ENCODE assay signal across 19 mouse cellular contexts in the genomic region with DNA sequence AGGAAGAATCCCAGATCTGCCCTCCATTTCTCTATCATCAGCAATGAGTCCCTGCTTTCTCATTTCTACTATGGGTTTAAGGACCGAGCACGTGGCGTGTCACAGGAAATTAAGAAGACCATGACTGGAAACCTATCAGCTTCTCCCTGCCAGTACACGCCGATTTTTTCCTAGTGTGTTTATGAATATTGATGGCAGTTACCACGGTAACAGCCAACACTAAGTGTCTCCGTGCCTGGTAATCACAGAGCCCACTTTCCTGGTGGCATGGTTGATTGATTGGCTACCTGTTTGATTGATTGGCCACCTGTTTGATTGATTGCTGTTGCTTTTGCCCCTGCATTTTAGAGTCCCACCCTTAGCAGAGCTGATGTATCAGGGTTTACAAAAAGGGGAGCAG. TPM values are rescaled to one million over a fixed set of nuclear protein-coding genes. Genes with fewer than 3 reads are reported as not detected.
A peak's percentile ranks its signal among the peaks of the same experiment; 100 is the strongest.
DNase-seq lines count a peak whose midpoint lies in the region; ATAC-seq and TF ChIP-seq lines count a peak whose summit lies in the region.
"Had no signal": no experiment of that assay in that cellular context is flagged by ENCODE, and none has a peak within 500 bp of the region (broad histone marks: within the 10 kb centered on the region; RNA-seq: fewer than 3 reads in every experiment).

No protein-coding gene starts in this region.

- H3K36me3 ChIP-seq in forebrain, postnatal 0 days (ENCODE audit: insufficient read depth): no peaks in the 10 kb centered on the region
- H3K36me3 ChIP-seq in forebrain, embryonic 10.5 days (replicated peaks): no peaks in the 10 kb centered on the region
- no peaks in the 10 kb centered on the region for H3K36me3 ChIP-seq in limb, embryonic 12.5 days
- H3K36me3 ChIP-seq in limb, embryonic 10.5 days: no peaks in the 10 kb centered on the region
- no peaks in the 10 kb centered on the region for H3K36me3 ChIP-seq in liver, postnatal 0 days (replicated peaks; ENCODE audit: insufficient read depth, low read length)
- H3K36me3 ChIP-seq: embryonic facial prominence, embryonic 12.5 days; forebrain, embryonic 15.5 days; heart, embryonic 12.5 days; hindbrain, embryonic 12.5 days had no signal

- no peak overlapping the region for H3K4me3 ChIP-seq in forebrain, postnatal 0 days (ENCODE audit: low read depth, low read length)
- H3K4me3 ChIP-seq in forebrain, embryonic 10.5 days: no peak overlapping the region
- no peak overlapping the region for H3K4me3 ChIP-seq in limb, embryonic 12.5 days (replicated peaks)
- H3K4me3 ChIP-seq in limb, embryonic 10.5 days: no peak overlapping the region
- no peak overlapping the region for H3K4me3 ChIP-seq in liver, postnatal 0 days (ENCODE audit: low read depth, low read length)
- H3K4me3 ChIP-seq: embryonic facial prominence, embryonic 12.5 days; forebrain, embryonic 15.5 days; gastrocnemius, adult 2 months; heart, embryonic 12.5 days; hindbrain, embryonic 12.5 days had no signal

- no peak for TF ChIP-seq POLR2A in brain, embryonic 14.5 days (IDR thresholded peaks at IDR 0.05; ENCODE audit: borderline replicate concordance, extremely low read depth, insufficient read depth, insufficient read length, poor library complexity, severe bottlenecking)

- H3K27me3 ChIP-seq in forebrain, postnatal 0 days (ENCODE audit: insufficient read depth, low read length): peaks cover 8% of the 10 kb centered on the region; the same call in 1 of the 2 replicates
- H3K27me3 ChIP-seq in forebrain, embryonic 10.5 days (ENCODE audit: poor library complexity, severe bottlenecking): peaks cover 58% of the 10 kb centered on the region
- H3K27me3 ChIP-seq in limb, embryonic 12.5 days: peaks cover 41% of the 10 kb centered on the region
- peaks cover 47% of the 10 kb centered on the region for H3K27me3 ChIP-seq in limb, embryonic 10.5 days (ENCODE audit: low read depth, poor library complexity, severe bottlenecking)
- peaks cover 5% of the 10 kb centered on the region; the same call in 1 of the 2 replicates for H3K27me3 ChIP-seq in liver, postnatal 0 days (ENCODE audit: insufficient read depth, low read length)

- 38% methylated on average over 7 of the region's 7 CpGs for WGBS in forebrain, postnatal 0 days
- 95% methylated on average over 7 of the region's 7 CpGs for whole genome bisulfite sequencing in forebrain, embryonic 10.5 days
- 76% methylated on average over 7 of the region's 7 CpGs for WGBS in limb, embryonic 12.5 days
- WGBS in limb, embryonic 10.5 days: 79% methylated on average over 7 of the region's 7 CpGs
- WGBS in liver, postnatal 0 days (ENCODE audit: insufficient replicate concordance): 63% methylated on average over 7 of the region's 7 CpGs

- H3K27ac ChIP-seq in forebrain, postnatal 0 days (ENCODE audit: low read depth, low read length): no peak overlapping the region
- no peak overlapping the region for H3K27ac ChIP-seq in forebrain, embryonic 10.5 days
- no peak overlapping the region for H3K27ac ChIP-seq in limb, embryonic 12.5 days
- no peak overlapping the region for H3K27ac ChIP-seq in limb, embryonic 10.5 days
- no peak overlapping the region for H3K27ac ChIP-seq in liver, postnatal 0 days (ENCODE audit: low read depth)
- H3K27ac ChIP-seq: embryonic facial prominence, embryonic 12.5 days; forebrain, embryonic 15.5 days; gastrocnemius, adult 2 months; hindbrain, embryonic 12.5 days had no signal

- no peak overlapping the region for H3K4me2 ChIP-seq in forebrain, postnatal 0 days (ENCODE audit: low read depth)
- H3K4me2 ChIP-seq in limb, embryonic 12.5 days: no peak overlapping the region
- H3K4me2 ChIP-seq in liver, postnatal 0 days (ENCODE audit: low read depth, low read length): no peak overlapping the region
- H3K4me2 ChIP-seq: embryonic facial prominence, embryonic 12.5 days; forebrain, embryonic 15.5 days; heart, embryonic 12.5 days; hindbrain, embryonic 12.5 days had no signal

- peak; percentile 66; the same call in 1 of the 2 replicates for ATAC-seq in forebrain, postnatal 0 days
- ATAC-seq in limb, embryonic 12.5 days (ENCODE audit: insufficient number of reproducible peaks, insufficient read depth, low FRiP score, low TSS enrichment, low read depth): no peak
- no peak for ATAC-seq in liver, postnatal 0 days
- ATAC-seq: forebrain, embryonic 15.5 days; inflammation-experienced regulatory T-cells, adult 6 months had no signal

- no peaks in the 10 kb centered on the region for H3K9me3 ChIP-seq in forebrain, postnatal 0 days (ENCODE audit: low read length)
- no peaks in the 10 kb centered on the region for H3K9me3 ChIP-seq in forebrain, embryonic 10.5 days
- H3K9me3 ChIP-seq in limb, embryonic 12.5 days: peaks cover 5% of the 10 kb centered on the region; the same call in 1 of the 2 replicates
- H3K9me3 ChIP-seq in limb, embryonic 10.5 days (replicated peaks): no peaks in the 10 kb centered on the region
- H3K9me3 ChIP-seq in liver, postnatal 0 days (ENCODE audit: low read length): no peaks in the 10 kb centered on the region
- H3K9me3 ChIP-seq: embryonic facial prominence, embryonic 12.5 days; forebrain, embryonic 15.5 days; heart, embryonic 12.5 days; hindbrain, embryonic 12.5 days had no signal

- peak; percentile 58 for DNase-seq in forebrain, postnatal 0 days
- DNase-seq in forebrain, embryonic 10.5 days (ENCODE audit: extremely low spot score, low spot score): no peak
- DNase-seq in limb, embryonic 10.5 days (ENCODE audit: low spot score): no peak
- peak; percentile 69 for DNase-seq in brain, embryonic 14.5 days (ENCODE audit: low read depth)
- peak; percentile 48 for DNase-seq in mesoderm, embryonic 11.5 days (ENCODE audit: low read depth, low spot score)
- DNase-seq in liver, postnatal 0 days: no peak
- DNase-seq: adrenal gland, adult 2 months; adrenal gland, postnatal 25 days; cerebellum, adult 2 months; cerebellum, postnatal 14 days; gastrocnemius, adult 2 months; gastrocnemius, postnatal 25 days had no signal

- no peak for TF ChIP-seq EP300 in liver, postnatal 0 days (IDR thresholded peaks at IDR 0.05; ENCODE audit: low read depth)

- peaks cover 22% of the 10 kb centered on the region for H3K4me1 ChIP-seq in forebrain, postnatal 0 days (ENCODE audit: insufficient read depth)
- H3K4me1 ChIP-seq in forebrain, embryonic 10.5 days: peaks cover 25% of the 10 kb centered on the region
- peaks cover 20% of the 10 kb centered on the region for H3K4me1 ChIP-seq in limb, embryonic 12.5 days (replicated peaks)
- peaks cover 18% of the 10 kb centered on the region for H3K4me1 ChIP-seq in limb, embryonic 10.5 days
- no peaks in the 10 kb centered on the region for H3K4me1 ChIP-seq in liver, postnatal 0 days (ENCODE audit: insufficient read depth)
- H3K4me1 ChIP-seq: heart, embryonic 12.5 days had no signal

- no peak for TF ChIP-seq CTCF in forebrain, postnatal 0 days (IDR thresholded peaks at IDR 0.05; ENCODE audit: low read depth)
- no peak for TF ChIP-seq CTCF in brain, embryonic 14.5 days (IDR thresholded peaks at IDR 0.05; ENCODE audit: borderline replicate concordance, extremely low read depth, insufficient read depth, insufficient read length)
- TF ChIP-seq CTCF in liver, postnatal 0 days (IDR thresholded peaks at IDR 0.05; ENCODE audit: low read depth): no peak

- no peak overlapping the region for H3K9ac ChIP-seq in forebrain, postnatal 0 days
- H3K9ac ChIP-seq in limb, embryonic 12.5 days (replicated peaks): 0 out of 2 replicates have a peak overlapping the region, but pooled peaks have one; percentile 4
- no peak overlapping the region for H3K9ac ChIP-seq in liver, postnatal 0 days (replicated peaks)
- H3K9ac ChIP-seq: embryonic facial prominence, embryonic 12.5 days; forebrain, embryonic 15.5 days; heart, embryonic 12.5 days; hindbrain, embryonic 12.5 days had no signal

RNA-seq across cellular contexts. Expression of gene Wscd2, which starts 30.2 kb away (rescaled TPM):
- total RNA-seq in forebrain, postnatal 0 days (2014; rRNA removed): 24.4 and 25.1 TPM in 2 replicates
- 8.1 and 10.2 TPM in 2 replicates for polyA plus RNA-seq in forebrain, postnatal 0 days (2015; fragmentation: Nextera tagmentation; extraction: Ambion mirVana)
- 3.9 and 4.5 TPM in 2 replicates for polyA plus RNA-seq in forebrain, embryonic 10.5 days (2016; fragmentation: Nextera tagmentation; extraction: Ambion mirVana)
- polyA plus RNA-seq in limb, embryonic 12.5 days (2016; fragmentation: Nextera tagmentation; extraction: Ambion mirVana): 5.2 and 5.4 TPM in 2 replicates
- polyA plus RNA-seq in limb, embryonic 10.5 days (2016; fragmentation: Nextera tagmentation; extraction: Ambion mirVana): 1.5 and 2.0 TPM in 2 replicates
- 9.2 and 13.5 TPM in 2 replicates for polyA plus RNA-seq in brain, embryonic 14.5 days (2012; rRNA removed)
- polyA plus RNA-seq in liver, postnatal 0 days (2015; fragmentation: Nextera tagmentation; extraction: Ambion mirVana): 0.04 TPM in 1 of 2 replicates, not detected in the other
- total RNA-seq: granulocyte monocyte progenitor cell, adult 5-6 weeks had no signal

Comparison
In these comparisons a context has a peak if more than half of its experiments do, and no peak if none do; other contexts are left out.
1. DNase-seq: peak in forebrain, postnatal 0 days (single experiment), brain, embryonic 14.5 days (single experiment) and mesoderm, embryonic 11.5 days (single experiment); none in forebrain, embryonic 10.5 days (single experiment), limb, embryonic 10.5 days (single experiment) and liver, postnatal 0 days (single experiment).